Mouse (Mus musculus): ENCODE measurements around the gene Gm11007.
"Not testable (repeated sequence)": the region's sequence is repeated elsewhere in the genome, so short reads cannot be mapped to it uniquely, and the experiment has no call there.

Gm11007 gene

GRCm38 (mm10) chr2:175643678-175644077, at the start of gene Gm11007:
TSS of gene Gm11007 (plus strand) at chr2:175643978.
- not testable (repeated sequence) for DNase-seq
